Mouse (Mus musculus) spleen, postnatal 0 days (tissue): Measurements from ENCODE around the gene Ttll6. TPM values are rescaled to one million over a fixed set of nuclear protein-coding genes. Genes with fewer than 3 reads are reported as not detected.

Experiments used
- polyA plus RNA-seq: library from polyadenylated mRNA; unstranded; fragments of >200 nt; fragmentation: Nextera tagmentation; extraction: Ambion mirVana; gene quantifications from 2 replicates; pipeline ENCODE4 v1.2.1, GENCODE M21; 2015

Ttll6 gene
- polyA plus RNA-seq: not detected in 2 replicates

GRCm38 (mm10) chr11:96133239-96133865 is at the start of gene Ttll6:
Gene Ttll6, plus strand, starts transcription at chr11:96133786.

GRCm38 (mm10) chr11:96111751-96112150 is 21.8 kb upstream of the Ttll6 start, which contains the start of gene Calcoco2:
Gene Calcoco2, minus strand, starts transcription at chr11:96111964.

GRCm38 (mm10) chr11:96193521-96194400 is 60.2 kb downstream of the Ttll6 start, which contains the start of gene Hoxb13:
Gene Hoxb13, plus strand, starts transcription at chr11:96194316.

Other genes with a start within 250 kb of the Ttll6 start
- gene B4galnt2, start 218.9 kb upstream of the Ttll6 start, polyA plus RNA-seq: 0.29 and 0.55 TPM in 2 replicates
- gene Igf2bp1, start 127.8 kb upstream of the Ttll6 start, polyA plus RNA-seq: 1.6 and 1.7 TPM in 2 replicates
- gene Gip, start 109.2 kb upstream of the Ttll6 start, polyA plus RNA-seq: not detected in 2 replicates
- 76.6 and 81.0 TPM in 2 replicates for gene Snf8, start 98.9 kb upstream of the Ttll6 start, polyA plus RNA-seq
- gene Ube2z, start 68.4 kb upstream of the Ttll6 start, polyA plus RNA-seq: 14.7 and 15.6 TPM in 2 replicates
- gene Atp5g1, start 58.1 kb upstream of the Ttll6 start, polyA plus RNA-seq: 505 and 507 TPM in 2 replicates
- gene Calcoco2, start 21.8 kb upstream of the Ttll6 start, polyA plus RNA-seq: not detected in 2 replicates
- gene Hoxb13, start 60.5 kb downstream of the Ttll6 start, polyA plus RNA-seq: not detected in 2 replicates
- gene Hoxb9, start 137.7 kb downstream of the Ttll6 start, polyA plus RNA-seq: 0.16 and 0.26 TPM in 2 replicates
- gene Hoxb8, start 148.1 kb downstream of the Ttll6 start, polyA plus RNA-seq: 0.10 and 0.13 TPM in 2 replicates
- 2.3 and 2.5 TPM in 2 replicates for gene Hoxb7, start 152.8 kb downstream of the Ttll6 start, polyA plus RNA-seq
- 1.0 and 1.2 TPM in 2 replicates for gene Hoxb6, start 158.7 kb downstream of the Ttll6 start, polyA plus RNA-seq
- gene Hoxb5, start 169.6 kb downstream of the Ttll6 start, polyA plus RNA-seq: 0.64 and 1.2 TPM in 2 replicates
- gene Hoxb4, start 184.5 kb downstream of the Ttll6 start, polyA plus RNA-seq: 0.64 and 0.90 TPM in 2 replicates
- gene Hoxb3, start 189.5 kb downstream of the Ttll6 start, polyA plus RNA-seq: 0.65 and 0.85 TPM in 2 replicates
- gene Hoxb2, start 216.7 kb downstream of the Ttll6 start, polyA plus RNA-seq: 2.2 and 2.4 TPM in 2 replicates
- gene Hoxb1, start 232.0 kb downstream of the Ttll6 start, polyA plus RNA-seq: 0.11 and 0.12 TPM in 2 replicates